Mouse (Mus musculus): ENCODE data around the gene Gm37240. TPM values are rescaled to one million over a fixed set of nuclear protein-coding genes. Genes with fewer than 3 reads are reported as not detected.

Gene Gm37240
- polyA plus RNA-seq, 1 experiment from 2014 or later = 0.93 TPM

GRCm38 (mm10) chr3:84951698-84952097 is 935.6 kb downstream of the Gm37240 start:
- Histone ChIP-seq H3K27ac (ENCODE audit: low read depth, low read length) (peak overlapping the region; percentile 82), H3K27me3 (replicated peaks; ENCODE audit: control insufficient read depth, insufficient read depth, low read length) (no peaks in the 10 kb centered on the region), H3K4me1 (ENCODE audit: control insufficient read depth, insufficient read depth, low read depth, low read length) (peaks cover 2% of the 10 kb centered on the region), H3K36me3 (ENCODE audit: control insufficient read depth, insufficient read depth, low read length) (no peaks in the 10 kb centered on the region), H3K4me2 (ENCODE audit: low read length) (peak overlapping the region; percentile 64), H3K9me3 (ENCODE audit: control insufficient read depth, low read length) (no peaks in the 10 kb centered on the region), H3K9ac (ENCODE audit: low read depth, low read length) (peak overlapping the region; percentile 60), H3K4me3 (ENCODE audit: low read length) (peak overlapping the region; percentile 51)
- peak; percentile 66; the same call in 1 of the 2 replicates for ATAC-seq
- 26% methylated on average over 2 of the region's 2 CpGs for WGBS

- WGBS = 95% methylated on average over 4 of the region's 4 CpGs
- H3K27me3 ChIP-seq (replicated peaks; ENCODE audit: control insufficient read depth, insufficient read depth, low read length) = no peaks in the 10 kb centered on the region
- no peak for ATAC-seq
- H3K9me3 ChIP-seq (ENCODE audit: control insufficient read depth, low read length) = no peaks in the 10 kb centered on the region
- H3K27ac ChIP-seq (ENCODE audit: low read depth, low read length) = no peak overlapping the region
- H3K4me1 ChIP-seq (ENCODE audit: control insufficient read depth, insufficient read depth, low read depth, low read length) = peaks cover 2% of the 10 kb centered on the region
- H3K9ac ChIP-seq (ENCODE audit: low read depth, low read length) = no peak overlapping the region
- no peak overlapping the region for H3K4me3 ChIP-seq (ENCODE audit: low read length)
- H3K36me3 ChIP-seq (ENCODE audit: control insufficient read depth, insufficient read depth, low read length) = no peaks in the 10 kb centered on the region
- H3K4me2 ChIP-seq (ENCODE audit: low read length) = no peak overlapping the region
Observed at GRCm38 (mm10) chr3:84949387-84949786, 937.9 kb downstream of the Gm37240 start.

DNA sequence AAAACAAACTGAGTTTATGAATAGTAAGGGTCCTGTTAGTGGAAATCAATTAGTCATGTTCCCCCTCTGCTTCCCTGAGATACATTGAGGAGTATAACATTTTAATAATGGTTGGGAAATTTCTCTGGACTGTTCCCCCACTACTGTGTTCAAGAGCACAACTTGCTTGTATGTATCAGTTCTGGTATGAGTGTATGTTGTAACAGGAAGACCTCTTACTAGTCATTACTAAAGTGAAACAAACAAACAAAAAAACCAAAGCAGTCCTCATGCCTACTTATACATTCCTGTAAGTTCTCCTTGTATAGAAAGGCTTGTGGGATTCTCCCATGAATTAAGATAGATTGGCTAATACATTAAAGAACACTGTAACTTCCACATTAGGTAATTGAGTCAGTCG is 940.9 kb downstream of the Gm37240 start:
- H3K4me2 ChIP-seq (ENCODE audit: low read length) = no peak overlapping the region
- H3K4me3 ChIP-seq (ENCODE audit: low read length) = no peak overlapping the region
- no peak overlapping the region for H3K9ac ChIP-seq (ENCODE audit: low read depth, low read length)
- no peak for ATAC-seq
- H3K36me3 ChIP-seq (ENCODE audit: control insufficient read depth, insufficient read depth, low read length) = no peaks in the 10 kb centered on the region
- H3K4me1 ChIP-seq (ENCODE audit: control insufficient read depth, insufficient read depth, low read depth, low read length) = no peaks in the 10 kb centered on the region
- WGBS = 90% methylated on average over 1 of the region's 1 CpGs
- no peaks in the 10 kb centered on the region for H3K9me3 ChIP-seq (ENCODE audit: control insufficient read depth, low read length)
- no peaks in the 10 kb centered on the region for H3K27me3 ChIP-seq (replicated peaks; ENCODE audit: control insufficient read depth, insufficient read depth, low read length)
- H3K27ac ChIP-seq (ENCODE audit: low read depth, low read length) = no peak overlapping the region

GRCm38 (mm10) chr3:84944933-84945332 is 942.4 kb downstream of the Gm37240 start:
- Histone ChIP-seq H3K4me1 (ENCODE audit: control insufficient read depth, insufficient read depth, low read depth, low read length) (no peaks in the 10 kb centered on the region), H3K9ac (ENCODE audit: low read depth, low read length) (no peak overlapping the region), H3K27ac (ENCODE audit: low read depth, low read length) (no peak overlapping the region), H3K36me3 (ENCODE audit: control insufficient read depth, insufficient read depth, low read length) (no peaks in the 10 kb centered on the region), H3K4me2 (ENCODE audit: low read length) (no peak overlapping the region), H3K27me3 (replicated peaks; ENCODE audit: control insufficient read depth, insufficient read depth, low read length) (no peaks in the 10 kb centered on the region), H3K4me3 (ENCODE audit: low read length) (no peak overlapping the region), H3K9me3 (ENCODE audit: control insufficient read depth, low read length) (no peaks in the 10 kb centered on the region)
- no peak for ATAC-seq
- WGBS = 93% methylated on average over 3 of the region's 3 CpGs

- Histone ChIP-seq H3K4me1 (ENCODE audit: control insufficient read depth, insufficient read depth, low read depth, low read length) (peaks cover 4% of the 10 kb centered on the region; the same call in 1 of the 2 replicates), H3K4me2 (ENCODE audit: low read length) (no peak overlapping the region), H3K27ac (ENCODE audit: low read depth, low read length) (no peak overlapping the region), H3K27me3 (replicated peaks; ENCODE audit: control insufficient read depth, insufficient read depth, low read length) (no peaks in the 10 kb centered on the region), H3K4me3 (ENCODE audit: low read length) (no peak overlapping the region), H3K9ac (ENCODE audit: low read depth, low read length) (no peak overlapping the region), H3K9me3 (ENCODE audit: control insufficient read depth, low read length) (no peaks in the 10 kb centered on the region), H3K36me3 (ENCODE audit: control insufficient read depth, insufficient read depth, low read length) (no peaks in the 10 kb centered on the region)
- 29% methylated on average over 12 of the region's 12 CpGs for WGBS
- peak; percentile 83 for ATAC-seq
Observed at GRCm38 (mm10) chr3:84937360-84938355, 949.7 kb downstream of the Gm37240 start.

- H3K9ac ChIP-seq (ENCODE audit: low read depth, low read length) = no peak overlapping the region
- 50% methylated on average over 5 of the region's 5 CpGs for WGBS
- no peaks in the 10 kb centered on the region for H3K36me3 ChIP-seq (ENCODE audit: control insufficient read depth, insufficient read depth, low read length)
- H3K4me3 ChIP-seq (ENCODE audit: low read length) = no peak overlapping the region
- H3K27ac ChIP-seq (ENCODE audit: low read depth, low read length) = no peak overlapping the region
- no peaks in the 10 kb centered on the region for H3K9me3 ChIP-seq (ENCODE audit: control insufficient read depth, low read length)
- H3K4me2 ChIP-seq (ENCODE audit: low read length) = no peak overlapping the region
- H3K27me3 ChIP-seq (replicated peaks; ENCODE audit: control insufficient read depth, insufficient read depth, low read length) = no peaks in the 10 kb centered on the region
- no peak for ATAC-seq
- peaks cover 4% of the 10 kb centered on the region; the same call in 1 of the 2 replicates for H3K4me1 ChIP-seq (ENCODE audit: control insufficient read depth, insufficient read depth, low read depth, low read length)
Observed at GRCm38 (mm10) chr3:84936956-84937355, 950.4 kb downstream of the Gm37240 start.

DNA sequence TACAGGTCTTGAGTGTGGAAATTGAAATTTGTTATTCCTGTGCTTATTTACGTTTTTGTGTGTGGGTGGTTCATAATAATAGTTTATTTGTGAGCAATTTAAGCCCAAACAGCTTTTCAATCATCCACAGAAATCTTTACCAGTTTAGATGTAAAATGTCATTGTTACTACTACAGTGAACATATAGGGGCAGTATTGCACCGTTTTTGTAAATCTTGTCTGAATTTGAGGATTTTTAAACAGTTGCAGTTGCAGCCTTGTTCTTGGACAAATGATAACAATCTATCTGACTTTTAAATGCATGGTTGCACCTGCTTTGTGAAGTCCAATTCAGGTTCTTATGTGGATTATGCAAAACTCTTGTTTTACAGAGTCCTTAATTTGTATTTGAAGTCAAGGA is 951.1 kb downstream of the Gm37240 start:
- 56% methylated on average over 2 of the region's 2 CpGs for WGBS
- H3K36me3 ChIP-seq (ENCODE audit: control insufficient read depth, insufficient read depth, low read length) = no peaks in the 10 kb centered on the region
- ATAC-seq = no peak

DNA sequence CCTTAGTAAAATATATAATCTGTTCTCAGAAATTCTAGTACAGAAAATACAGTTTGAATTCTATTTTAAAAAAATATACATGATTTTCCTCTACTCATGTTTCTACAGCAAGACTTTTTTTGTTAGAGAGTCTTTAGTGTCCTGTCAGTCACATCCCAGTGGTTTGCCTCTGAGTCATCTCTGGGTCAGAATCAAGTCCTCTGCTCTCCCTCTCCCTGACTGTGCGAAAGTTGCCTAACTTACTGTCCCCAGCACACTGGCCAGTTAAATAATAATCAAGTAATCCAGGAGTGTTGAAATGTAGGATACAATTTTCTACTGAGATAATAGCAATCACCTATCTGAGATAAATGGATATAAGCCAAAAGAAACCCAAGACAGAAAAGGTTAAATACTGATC is 951.6 kb downstream of the Gm37240 start:
- Histone ChIP-seq H3K9ac (ENCODE audit: low read depth, low read length) (no peak overlapping the region), H3K4me2 (ENCODE audit: low read length) (no peak overlapping the region), H3K27me3 (replicated peaks; ENCODE audit: control insufficient read depth, insufficient read depth, low read length) (no peaks in the 10 kb centered on the region), H3K4me1 (ENCODE audit: control insufficient read depth, insufficient read depth, low read depth, low read length) (peaks cover 4% of the 10 kb centered on the region; the same call in 1 of the 2 replicates), H3K36me3 (ENCODE audit: control insufficient read depth, insufficient read depth, low read length) (no peaks in the 10 kb centered on the region), H3K4me3 (ENCODE audit: low read length) (no peak overlapping the region), H3K27ac (ENCODE audit: low read depth, low read length) (no peak overlapping the region), H3K9me3 (ENCODE audit: control insufficient read depth, low read length) (no peaks in the 10 kb centered on the region)
- no peak for ATAC-seq
- 70% methylated on average over 1 of the region's 1 CpGs for WGBS

More for the DNA sequence above, 951.1 kb downstream of the Gm37240 start:
- Histone ChIP-seq H3K27ac (ENCODE audit: low read depth, low read length) (no peak overlapping the region), H3K4me3 (ENCODE audit: low read length) (no peak overlapping the region), H3K4me1 (ENCODE audit: control insufficient read depth, insufficient read depth, low read depth, low read length) (peaks cover 4% of the 10 kb centered on the region; the same call in 1 of the 2 replicates), H3K4me2 (ENCODE audit: low read length) (no peak overlapping the region), H3K9me3 (ENCODE audit: control insufficient read depth, low read length) (no peaks in the 10 kb centered on the region), H3K9ac (ENCODE audit: low read depth, low read length) (no peak overlapping the region), H3K27me3 (replicated peaks; ENCODE audit: control insufficient read depth, insufficient read depth, low read length) (no peaks in the 10 kb centered on the region)

DNA sequence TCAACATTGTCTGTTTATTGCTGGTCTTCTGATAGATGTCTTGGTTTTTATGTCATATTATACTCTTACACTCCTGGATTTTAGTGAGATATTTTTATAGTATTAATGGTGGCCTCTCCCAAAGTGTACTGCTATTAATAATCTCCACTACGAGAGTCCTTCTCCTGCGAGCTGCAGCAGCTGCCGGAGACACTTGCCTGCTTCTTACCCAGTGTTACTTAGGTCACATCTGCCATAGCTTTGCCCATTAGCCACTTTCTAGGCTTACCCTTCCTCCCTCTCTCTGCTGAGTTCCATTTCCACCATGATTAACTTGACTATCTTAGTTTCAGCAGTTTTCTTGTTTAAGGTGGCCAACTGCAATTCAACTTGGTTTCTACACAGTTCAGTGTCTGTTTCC is 956.6 kb downstream of the Gm37240 start:
- WGBS = 81% methylated on average over 3 of the region's 3 CpGs
- H3K9me3 ChIP-seq (ENCODE audit: control insufficient read depth, low read length) = no peaks in the 10 kb centered on the region
- H3K9ac ChIP-seq (ENCODE audit: low read depth, low read length) = no peak overlapping the region
- no peaks in the 10 kb centered on the region for H3K4me1 ChIP-seq (ENCODE audit: control insufficient read depth, insufficient read depth, low read depth, low read length)
- no peak overlapping the region for H3K4me3 ChIP-seq (ENCODE audit: low read length)
- H3K27me3 ChIP-seq (replicated peaks; ENCODE audit: control insufficient read depth, insufficient read depth, low read length) = no peaks in the 10 kb centered on the region
- H3K27ac ChIP-seq (ENCODE audit: low read depth, low read length) = no peak overlapping the region
- no peak for ATAC-seq
- H3K36me3 ChIP-seq (ENCODE audit: control insufficient read depth, insufficient read depth, low read length) = no peaks in the 10 kb centered on the region
- H3K4me2 ChIP-seq (ENCODE audit: low read length) = no peak overlapping the region

Data from hindbrain, embryonic 16.5 days (tissue).